Mouse (Mus musculus) neutrophil, adult 59 days (primary cell): ENCODE results near the gene Fgf4. TPM values are rescaled to one million over a fixed set of nuclear protein-coding genes. Genes with fewer than 3 reads are reported as not detected.

ENCODE experiments used
- total RNA-seq, 2 experiments: library from RNA; stranded (reverse); gene quantifications; 1 replicate in 1 of 2; 2 replicates in 1 of 2; pipeline ENCODE4 v1.2.4; 2023

The Fgf4 gene
- not detected for total RNA-seq

GRCm38 (mm10) chr7:144847067-144847466 is at the start of gene Fgf4:
Gene Fgf4, plus strand, starts transcription at chr7:144847367.

GRCm38 (mm10) chr7:144837891-144838488 is 9.2 kb upstream of the Fgf4 start, which contains the start of gene Fgf3:
Gene Fgf3, plus strand, starts transcription at chr7:144838083.

GRCm38 (mm10) chr7:144896294-144897218 is 49.4 kb downstream of the Fgf4 start, which contains the start of gene Fgf15:
Gene Fgf15, plus strand, starts transcription at chr7:144896531.

Other genes with a start within 250 kb of the Fgf4 start
- under 1 TPM in 1 of 2 experiments, not detected in 1; 0.13 TPM for gene Ano1, start 95.4 kb upstream of the Fgf4 start, total RNA-seq
- gene Fgf3, start 9.3 kb upstream of the Fgf4 start, total RNA-seq, result under 1 TPM; 0.22 to 0.62 TPM
- gene Fgf15, start 49.2 kb downstream of the Fgf4 start, total RNA-seq, result not detected
- 10 to 100 TPM; 26.6 to 31.2 TPM for gene LTO1, start 67.7 kb downstream of the Fgf4 start, total RNA-seq
- gene Ccnd1, start 92.6 kb downstream of the Fgf4 start, total RNA-seq, result 1 to 10 TPM; 1.0 to 1.2 TPM